Mouse (Mus musculus) MEL (cell line): ENCODE results near the gene Obox6.

Experiments
- CHD2 ChIP-seq: IDR thresholded peaks from 2 replicates; pipeline ENCODE4 v1.6.1; 2011; ENCODE audit warnings: low read length, improper control_type of control experiment
- CTCF ChIP-seq, 3 experiments: IDR thresholded peaks in 2 of 3; conservative IDR thresholded peaks in 1 of 3; 2 replicates each; pipeline ENCODE4 v1.5.1; 2011 to 2012; ENCODE audit warnings: low read length in 3 of 3, low read depth in 2 of 3, mild to moderate bottlenecking in 2 of 3, improper control_type of control experiment in 1 of 3, inconsistent platforms in 1 of 3, mixed read lengths in 1 of 3, moderate library complexity in 1 of 3; ENCODE audit not compliant: control insufficient read depth in 1 of 3, insufficient read depth in 1 of 3, poor library complexity in 1 of 3, severe bottlenecking in 1 of 3
- EP300 ChIP-seq, 2 experiments: IDR thresholded peaks; 2 replicates each; pipeline ENCODE4 v1.6.1; 2011; ENCODE audit warnings: improper control_type of control experiment in 2 of 2, low read length in 2 of 2, low read depth in 1 of 2, mild to moderate bottlenecking in 1 of 2
- GABPA ChIP-seq: IDR thresholded peaks from 2 replicates; pipeline ENCODE4 v1.6.1; 2012; ENCODE audit warnings: low read depth, mild to moderate bottlenecking, inconsistent platforms, low read length, improper control_type of control experiment, moderate library complexity
- MAX ChIP-seq: IDR thresholded peaks from 2 replicates; pipeline ENCODE4 v1.6.1; 2011; ENCODE audit warnings: low read length, improper control_type of control experiment
- POLR2A ChIP-seq, 2 experiments: IDR thresholded peaks; 2 replicates each; pipeline ENCODE4 v1.6.1; 2011 to 2012; ENCODE audit warnings: low read length in 2 of 2, mild to moderate bottlenecking in 2 of 2, control low read depth in 1 of 2, improper control_type of control experiment in 1 of 2, low read depth in 1 of 2, moderate library complexity in 1 of 2; ENCODE audit not compliant: control insufficient read depth in 1 of 2, insufficient read depth in 1 of 2, poor library complexity in 1 of 2
- POLR2AphosphoS2 ChIP-seq: IDR thresholded peaks from 2 replicates; pipeline ENCODE4 v1.6.1; 2011; ENCODE audit warnings: low read length, improper control_type of control experiment
- RAD21 ChIP-seq: IDR thresholded peaks from 2 replicates; pipeline ENCODE4 v1.6.1; 2011; ENCODE audit warnings: mild to moderate bottlenecking, low read depth, low read length, improper control_type of control experiment
- SMC3 ChIP-seq: IDR thresholded peaks from 2 replicates; pipeline ENCODE4 v1.6.1; 2011; ENCODE audit warnings: low read depth, low read length, improper control_type of control experiment

GRCm38 (mm10) chr7:15864104-15864503, 24.6 kb upstream of the Obox6 start:
- TF ChIP-seq MAX (no peak), RAD21 (no peak), POLR2AphosphoS2 (no peak), EP300 (IDR thresholded peaks at IDR 0.05; ENCODE audit: low read depth in 1 of 2, low read length in 2 of 2) (no peak), POLR2A (IDR thresholded peaks at IDR 0.05; ENCODE audit: control insufficient read depth in 1 of 2, insufficient read depth in 1 of 2, low read depth in 1 of 2, low read length in 2 of 2, poor library complexity in 1 of 2) (no peak), CTCF (IDR thresholded peaks at IDR 0.05 in 2 of 3, conservative IDR thresholded peaks at IDR 0.05 in 1 of 3; ENCODE audit: control insufficient read depth in 1 of 3, insufficient read depth in 1 of 3, low read depth in 2 of 3, low read length in 3 of 3, poor library complexity in 1 of 3, severe bottlenecking in 1 of 3) (no peak), SMC3 (no peak), GABPA (no peak), CHD2 (no peak)
